Mouse (Mus musculus) heart, postnatal 25 days (tissue): ENCODE measurements around the gene Pbx1. TPM values are rescaled to one million over a fixed set of nuclear protein-coding genes. Genes with fewer than 3 reads are reported as not detected.
"Not testable (repeated sequence)": the region's sequence is repeated elsewhere in the genome, so short reads cannot be mapped to it uniquely, and the experiment has no call there.

Source experiments
- DNase-seq: peaks from one replicate; pipeline ENCODE4 v3.0.0; 2022; ENCODE audit warnings: low spot score
- intact Hi-C: fragments of 180-260 bp; cut with DNase I; formaldehyde crosslinking; loops from one replicate; pipeline ENCODE4 v1.15.1; 2025
- total RNA-seq, 2 experiments: library from RNA; stranded (reverse); gene quantifications; 2 replicates each; pipeline ENCODE4 v1.2.3; 2021

The Pbx1 gene
- total RNA-seq = 10 to 100 TPM; 51.3 to 55.2 TPM

- not testable (repeated sequence) for DNase-seq
- intact Hi-C loops = loop anchor here (5.0 kb wide), 1 partner anchor 215 kb away; no protein-coding TSS in a partner anchor
These were observed at the start of gene Pbx1 for GRCm38 (mm10) chr1:168432232-168432280. TSS of gene Pbx1 (minus strand) at chr1:168432270.

- no peak for DNase-seq
- intact Hi-C loops = loop anchor here (10.0 kb wide), 1 partner anchor 265 kb away; no protein-coding TSS in a partner anchor
These were observed 47.6 kb upstream of the Pbx1 start for GRCm38 (mm10) chr1:168479626-168480025.

- no peak for DNase-seq
- intact Hi-C loops = loop anchor here (10.0 kb wide), 1 partner anchor 264 kb away; no protein-coding TSS in a partner anchor
These were observed 46.8 kb upstream of the Pbx1 start for GRCm38 (mm10) chr1:168478829-168479228.

- intact Hi-C loops = loop anchor here (10.0 kb wide), 1 partner anchor 262 kb away; no protein-coding TSS in a partner anchor
- peak; percentile 7 for DNase-seq
These were observed 44.8 kb upstream of the Pbx1 start for GRCm38 (mm10) chr1:168476917-168477316.

GRCm38 (mm10) chr1:168476216-168476897, 44.3 kb upstream of the Pbx1 start:
- DNase-seq = no peak
- intact Hi-C loops = loop anchor here (10.0 kb wide), 1 partner anchor 262 kb away; no protein-coding TSS in a partner anchor

GRCm38 (mm10) chr1:168475579-168476208, 43.6 kb upstream of the Pbx1 start:
- no peak for DNase-seq
- intact Hi-C loops = loop anchor here (10.0 kb wide), 1 partner anchor 261 kb away; no protein-coding TSS in a partner anchor

- intact Hi-C loops = loop anchor here (10.0 kb wide), 1 partner anchor 259 kb away; no protein-coding TSS in a partner anchor
These were observed 41.4 kb upstream of the Pbx1 start for GRCm38 (mm10) chr1:168473255-168474069.

GRCm38 (mm10) chr1:168472545-168473254, 40.6 kb upstream of the Pbx1 start:
- no peak for DNase-seq
- intact Hi-C loops = loop anchor here (10.0 kb wide), 1 partner anchor 258 kb away; no protein-coding TSS in a partner anchor

More at GRCm38 (mm10) chr1:168473255-168474069, 41.4 kb upstream of the Pbx1 start:
- DNase-seq = no peak

GRCm38 (mm10) chr1:168459426-168459825, 27.4 kb upstream of the Pbx1 start:
- intact Hi-C loops = loop anchor here (5.0 kb wide), 1 partner anchor 888 kb away; no protein-coding TSS in a partner anchor
- DNase-seq = no peak

GRCm38 (mm10) chr1:168457191-168457747, 25.2 kb upstream of the Pbx1 start:
- intact Hi-C loops = loop anchor here (5.0 kb wide), 1 partner anchor 890 kb away; no protein-coding TSS in a partner anchor
- no peak for DNase-seq

- no peak for DNase-seq
- intact Hi-C loops = loop anchor here (5.0 kb wide), 1 partner anchor 892 kb away; no protein-coding TSS in a partner anchor
These were observed 23.1 kb upstream of the Pbx1 start for GRCm38 (mm10) chr1:168455178-168455577.

GRCm38 (mm10) chr1:168433671-168434070, 1.6 kb upstream of the Pbx1 start:
- intact Hi-C loops = loop anchor here (5.0 kb wide), 1 partner anchor 216 kb away; no protein-coding TSS in a partner anchor
- no peak for DNase-seq

GRCm38 (mm10) chr1:168432281-168432725, 233 bp upstream of the Pbx1 start:
- peak; percentile 96 for DNase-seq
- intact Hi-C loops = loop anchor here (5.0 kb wide), 1 partner anchor 215 kb away; no protein-coding TSS in a partner anchor

GRCm38 (mm10) chr1:168431711-168432231, 299 bp downstream of the Pbx1 start:
- intact Hi-C loops = loop anchor here (2.0 to 5.0 kb wide), 2 partner anchors 49 to 214 kb away; no protein-coding TSS in a partner anchor
- DNase-seq = no peak

GRCm38 (mm10) chr1:168430868-168431710, 981 bp downstream of the Pbx1 start:
- intact Hi-C loops = loop anchor here (2.0 to 5.0 kb wide), 2 partner anchors 48 to 214 kb away; no protein-coding TSS in a partner anchor
- DNase-seq = no peak

GRCm38 (mm10) chr1:168429856-168430644, 2.0 kb downstream of the Pbx1 start:
- intact Hi-C loops = loop anchor here (2.0 to 5.0 kb wide), 3 partner anchors 47 to 213 kb away; no protein-coding TSS in a partner anchor
- DNase-seq = no peak

GRCm38 (mm10) chr1:168429406-168429805, 2.7 kb downstream of the Pbx1 start:
- intact Hi-C loops = loop anchor here (5.0 kb wide), 1 partner anchor 142 kb away; no protein-coding TSS in a partner anchor
- no peak for DNase-seq
